Mouse (Mus musculus): ENCODE results near the gene Shc3.

DNA sequence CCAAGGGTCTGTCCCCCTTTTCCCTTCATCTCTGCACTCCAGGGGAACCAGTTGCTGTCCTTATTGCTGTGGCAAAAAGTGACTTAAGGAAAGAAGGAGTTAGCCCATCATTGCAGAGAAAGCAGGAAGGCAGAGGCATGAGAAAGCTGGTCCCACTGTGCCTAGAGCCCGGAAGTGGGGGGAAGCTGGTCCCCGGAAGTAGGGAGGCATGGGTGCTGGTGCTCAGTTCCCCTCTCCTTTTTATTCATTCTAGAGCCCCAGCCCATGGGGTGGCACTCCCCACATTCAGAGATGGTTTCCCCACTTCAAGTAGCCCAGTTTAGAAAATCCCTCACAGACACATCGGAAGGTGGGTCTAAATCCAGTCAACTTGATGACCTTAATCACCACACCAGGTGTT is 169.7 kb downstream of the Shc3 start:
- TF ChIP-seq CTCF (IDR thresholded peaks at IDR 0.05; ENCODE audit: control insufficient read depth, insufficient read depth, insufficient read length) (no peak), MAX (IDR thresholded peaks at IDR 0.05) (no peak), FOSL1 (IDR thresholded peaks at IDR 0.05; ENCODE audit: insufficient read depth, low read length, poor library complexity, severe bottlenecking) (no peak), CEBPB (IDR thresholded peaks at IDR 0.05; ENCODE audit: low read depth) (no peak), MYOD1 (IDR thresholded peaks at IDR 0.05; ENCODE audit: control insufficient read depth, insufficient read length, low read depth) (no peak), USF1 (IDR thresholded peaks at IDR 0.05; ENCODE audit: low read depth) (no peak)

All from C2C12 (cell line).